Mouse (Mus musculus): ENCODE measurements at regions not wholly inside any gene's neighbourhood (a gene's known extent, or its start where the extent isn't known, plus 50 kb on each side); places are given as distances from the start of the nearest gene placed in this dataset.

- Histone ChIP-seq H3K9me3 (ENCODE audit: control insufficient read depth, low read length) (no peaks in the 10 kb centered on the region), H3K4me2 (ENCODE audit: low read length) (no peak overlapping the region), H3K4me3 (ENCODE audit: low read depth, low read length) (no peak overlapping the region), H3K27ac (ENCODE audit: low read depth) (no peak overlapping the region), H3K9ac (ENCODE audit: low read length) (no peak overlapping the region), H3K27me3 (replicated peaks; ENCODE audit: control insufficient read depth, insufficient read depth, low read length) (no peaks in the 10 kb centered on the region), H3K36me3 (ENCODE audit: control insufficient read depth, insufficient read depth, low read length) (no peaks in the 10 kb centered on the region), H3K4me1 (replicated peaks; ENCODE audit: control insufficient read depth, insufficient read depth, low read length) (no peaks in the 10 kb centered on the region)
- ATAC-seq (replicated peaks; ENCODE audit: low FRiP score, low TSS enrichment, low read depth), result no peak
- WGBS, result 72% methylated on average over 5 of the region's 5 CpGs
- DNase-seq (ENCODE audit: low spot score), result no peak
Measured at GRCm38 (mm10) chr4:100670553-100670952, 105.9 kb upstream of the Cachd1 start.

GRCm38 (mm10) chr4:100674916-100675315, 101.6 kb upstream of the Cachd1 start:
- 68% methylated on average over 4 of the region's 4 CpGs for WGBS
- H3K4me2 ChIP-seq (ENCODE audit: low read length), result no peak overlapping the region
- no peaks in the 10 kb centered on the region for H3K4me1 ChIP-seq (replicated peaks; ENCODE audit: control insufficient read depth, insufficient read depth, low read length)
- DNase-seq (ENCODE audit: low spot score), result no peak
- no peak for ATAC-seq (replicated peaks; ENCODE audit: low FRiP score, low TSS enrichment, low read depth)
- no peak overlapping the region for H3K4me3 ChIP-seq (ENCODE audit: low read depth, low read length)
- H3K27ac ChIP-seq (ENCODE audit: low read depth), result no peak overlapping the region
- no peaks in the 10 kb centered on the region for H3K36me3 ChIP-seq (ENCODE audit: control insufficient read depth, insufficient read depth, low read length)
- H3K9ac ChIP-seq (ENCODE audit: low read length), result no peak overlapping the region
- no peaks in the 10 kb centered on the region for H3K9me3 ChIP-seq (ENCODE audit: control insufficient read depth, low read length)
- no peaks in the 10 kb centered on the region for H3K27me3 ChIP-seq (replicated peaks; ENCODE audit: control insufficient read depth, insufficient read depth, low read length)

GRCm38 (mm10) chr4:100683757-100684156, 92.7 kb upstream of the Cachd1 start:
- Histone ChIP-seq H3K27me3 (replicated peaks; ENCODE audit: control insufficient read depth, insufficient read depth, low read length) (no peaks in the 10 kb centered on the region), H3K9me3 (ENCODE audit: control insufficient read depth, low read length) (no peaks in the 10 kb centered on the region), H3K4me1 (replicated peaks; ENCODE audit: control insufficient read depth, insufficient read depth, low read length) (no peaks in the 10 kb centered on the region), H3K27ac (ENCODE audit: low read depth) (no peak overlapping the region), H3K4me2 (ENCODE audit: low read length) (no peak overlapping the region), H3K4me3 (ENCODE audit: low read depth, low read length) (no peak overlapping the region), H3K36me3 (ENCODE audit: control insufficient read depth, insufficient read depth, low read length) (no peaks in the 10 kb centered on the region), H3K9ac (ENCODE audit: low read length) (no peak overlapping the region)
- DNase-seq (ENCODE audit: low spot score), result no peak
- 77% methylated on average over 7 of the region's 7 CpGs for WGBS
- no peak for ATAC-seq (replicated peaks; ENCODE audit: low FRiP score, low TSS enrichment, low read depth)

- no peaks in the 10 kb centered on the region for H3K9me3 ChIP-seq (ENCODE audit: control insufficient read depth, low read length)
- H3K4me3 ChIP-seq (ENCODE audit: low read depth, low read length), result no peak overlapping the region
- WGBS, result 76% methylated on average over 5 of the region's 5 CpGs
- H3K9ac ChIP-seq (ENCODE audit: low read length), result no peak overlapping the region
- DNase-seq (ENCODE audit: low spot score) (no peak), ATAC-seq (replicated peaks; ENCODE audit: low FRiP score, low TSS enrichment, low read depth) (no peak)
- H3K27me3 ChIP-seq (replicated peaks; ENCODE audit: control insufficient read depth, insufficient read depth, low read length), result no peaks in the 10 kb centered on the region
- no peak overlapping the region for H3K27ac ChIP-seq (ENCODE audit: low read depth)
- no peaks in the 10 kb centered on the region for H3K4me1 ChIP-seq (replicated peaks; ENCODE audit: control insufficient read depth, insufficient read depth, low read length)
- no peak overlapping the region for H3K4me2 ChIP-seq (ENCODE audit: low read length)
- no peaks in the 10 kb centered on the region for H3K36me3 ChIP-seq (ENCODE audit: control insufficient read depth, insufficient read depth, low read length)
Measured at GRCm38 (mm10) chr4:100700002-100700401, 76.5 kb upstream of the Cachd1 start.

- Histone ChIP-seq H3K9ac (ENCODE audit: low read length) (no peak overlapping the region), H3K4me3 (ENCODE audit: low read depth, low read length) (no peak overlapping the region), H3K9me3 (ENCODE audit: control insufficient read depth, low read length) (no peaks in the 10 kb centered on the region), H3K36me3 (ENCODE audit: control insufficient read depth, insufficient read depth, low read length) (no peaks in the 10 kb centered on the region), H3K27me3 (replicated peaks; ENCODE audit: control insufficient read depth, insufficient read depth, low read length) (no peaks in the 10 kb centered on the region), H3K4me2 (ENCODE audit: low read length) (no peak overlapping the region), H3K27ac (ENCODE audit: low read depth) (no peak overlapping the region), H3K4me1 (replicated peaks; ENCODE audit: control insufficient read depth, insufficient read depth, low read length) (no peaks in the 10 kb centered on the region)
- ATAC-seq (replicated peaks; ENCODE audit: low FRiP score, low TSS enrichment, low read depth), result no peak
- WGBS, result 75% methylated on average over 5 of the region's 5 CpGs
- no peak for DNase-seq (ENCODE audit: low spot score)
Measured at GRCm38 (mm10) chr4:100700418-100700817, 76.1 kb upstream of the Cachd1 start.

- H3K27ac ChIP-seq (ENCODE audit: low read depth), result no peak overlapping the region
- H3K36me3 ChIP-seq (ENCODE audit: control insufficient read depth, insufficient read depth, low read length), result no peaks in the 10 kb centered on the region
- H3K9me3 ChIP-seq (ENCODE audit: control insufficient read depth, low read length), result no peaks in the 10 kb centered on the region
- no peak overlapping the region for H3K4me3 ChIP-seq (ENCODE audit: low read depth, low read length)
- no peaks in the 10 kb centered on the region for H3K27me3 ChIP-seq (replicated peaks; ENCODE audit: control insufficient read depth, insufficient read depth, low read length)
- no peak overlapping the region for H3K9ac ChIP-seq (ENCODE audit: low read length)
- no peak overlapping the region for H3K4me2 ChIP-seq (ENCODE audit: low read length)
- no peaks in the 10 kb centered on the region for H3K4me1 ChIP-seq (replicated peaks; ENCODE audit: control insufficient read depth, insufficient read depth, low read length)
- no peak for ATAC-seq (replicated peaks; ENCODE audit: low FRiP score, low TSS enrichment, low read depth)
- no peak for DNase-seq (ENCODE audit: low spot score)
- WGBS, result 38% methylated on average over 6 of the region's 6 CpGs
Measured at GRCm38 (mm10) chr4:100705960-100706359, 70.5 kb upstream of the Cachd1 start.

GRCm38 (mm10) chr4:100707125-100707524, 69.3 kb upstream of the Cachd1 start:
- Histone ChIP-seq H3K4me2 (ENCODE audit: low read length) (no peak overlapping the region), H3K4me1 (replicated peaks; ENCODE audit: control insufficient read depth, insufficient read depth, low read length) (no peaks in the 10 kb centered on the region), H3K4me3 (ENCODE audit: low read depth, low read length) (no peak overlapping the region), H3K9ac (ENCODE audit: low read length) (no peak overlapping the region), H3K9me3 (ENCODE audit: control insufficient read depth, low read length) (no peaks in the 10 kb centered on the region), H3K27ac (ENCODE audit: low read depth) (no peak overlapping the region), H3K27me3 (replicated peaks; ENCODE audit: control insufficient read depth, insufficient read depth, low read length) (no peaks in the 10 kb centered on the region), H3K36me3 (ENCODE audit: control insufficient read depth, insufficient read depth, low read length) (no peaks in the 10 kb centered on the region)
- WGBS, result 72% methylated on average over 6 of the region's 6 CpGs
- ATAC-seq (replicated peaks; ENCODE audit: low FRiP score, low TSS enrichment, low read depth), result no peak
- no peak for DNase-seq (ENCODE audit: low spot score)

GRCm38 (mm10) chr4:100708247-100708646, 68.2 kb upstream of the Cachd1 start:
- DNase-seq (ENCODE audit: low spot score) (no peak), ATAC-seq (replicated peaks; ENCODE audit: low FRiP score, low TSS enrichment, low read depth) (no peak)
- WGBS, result 90% methylated on average over 5 of the region's 5 CpGs
- no peak overlapping the region for H3K4me3 ChIP-seq (ENCODE audit: low read depth, low read length)
- H3K9ac ChIP-seq (ENCODE audit: low read length), result no peak overlapping the region
- H3K27me3 ChIP-seq (replicated peaks; ENCODE audit: control insufficient read depth, insufficient read depth, low read length), result no peaks in the 10 kb centered on the region
- no peak overlapping the region for H3K27ac ChIP-seq (ENCODE audit: low read depth)
- H3K4me1 ChIP-seq (replicated peaks; ENCODE audit: control insufficient read depth, insufficient read depth, low read length), result no peaks in the 10 kb centered on the region
- H3K36me3 ChIP-seq (ENCODE audit: control insufficient read depth, insufficient read depth, low read length), result no peaks in the 10 kb centered on the region
- H3K9me3 ChIP-seq (ENCODE audit: control insufficient read depth, low read length), result no peaks in the 10 kb centered on the region
- H3K4me2 ChIP-seq (ENCODE audit: low read length), result no peak overlapping the region

GRCm38 (mm10) chr4:100714240-100714639, 62.2 kb upstream of the Cachd1 start:
- H3K36me3 ChIP-seq (ENCODE audit: control insufficient read depth, insufficient read depth, low read length), result no peaks in the 10 kb centered on the region
- H3K9ac ChIP-seq (ENCODE audit: low read length), result no peak overlapping the region
- no peak overlapping the region for H3K4me3 ChIP-seq (ENCODE audit: low read depth, low read length)
- no peak overlapping the region for H3K4me2 ChIP-seq (ENCODE audit: low read length)
- DNase-seq (ENCODE audit: low spot score), result no peak
- no peak overlapping the region for H3K27ac ChIP-seq (ENCODE audit: low read depth)
- H3K4me1 ChIP-seq (replicated peaks; ENCODE audit: control insufficient read depth, insufficient read depth, low read length), result no peaks in the 10 kb centered on the region
- no peak for ATAC-seq (replicated peaks; ENCODE audit: low FRiP score, low TSS enrichment, low read depth)
- H3K27me3 ChIP-seq (replicated peaks; ENCODE audit: control insufficient read depth, insufficient read depth, low read length), result no peaks in the 10 kb centered on the region
- H3K9me3 ChIP-seq (ENCODE audit: control insufficient read depth, low read length), result no peaks in the 10 kb centered on the region
